Mouse (Mus musculus) lung, postnatal 10 days (tissue): ENCODE data around the gene Fbxo4.
A peak's percentile ranks its signal among the peaks of the same experiment; 100 is the strongest.

Source experiments
- DNase-seq: peaks from one replicate; pipeline ENCODE4 v3.0.0; 2021

The Fbxo4 gene

DNA sequence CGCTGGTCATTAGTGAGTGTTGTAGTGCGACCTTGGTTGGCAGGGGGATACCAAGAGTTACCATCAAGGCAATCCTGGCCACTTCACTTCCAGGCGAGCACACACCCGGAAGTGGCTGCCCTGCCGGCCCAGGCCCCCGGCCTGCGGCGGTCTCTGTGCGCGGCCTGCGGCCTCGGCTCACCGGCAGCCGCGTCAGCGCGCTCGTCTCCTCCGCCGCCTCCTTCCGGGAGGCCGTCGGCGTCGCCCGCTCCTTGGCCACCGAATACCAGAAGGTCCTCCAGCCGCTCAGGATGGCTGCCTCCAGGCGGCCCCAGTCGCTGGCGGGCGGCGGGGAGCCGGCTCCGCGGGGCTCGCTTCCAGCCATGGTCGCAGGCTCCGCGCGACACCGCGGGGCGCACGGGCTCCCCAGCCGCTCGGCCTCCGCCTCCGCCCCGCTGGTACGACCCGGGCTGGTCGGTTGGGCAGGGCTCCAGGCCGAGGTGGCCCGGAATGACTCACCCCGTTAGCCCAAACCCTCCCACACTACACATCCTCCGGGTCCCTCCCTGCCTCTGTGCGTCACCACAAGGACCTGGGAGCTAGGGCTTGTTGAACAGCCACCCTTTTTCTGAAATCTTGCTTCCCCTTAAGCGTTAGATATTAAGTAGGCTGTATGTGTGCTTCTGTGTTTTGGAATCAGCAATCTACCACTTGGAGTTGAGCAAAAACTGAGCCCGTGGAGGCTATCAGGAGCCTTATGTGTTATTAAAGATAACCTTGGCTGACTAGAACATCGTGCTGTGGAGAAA is at the start of gene Fbxo4:
TSS of gene Fbxo4 (minus strand) at position 513 of the 788 bp plus-strand sequence.
- DNase-seq = peak; percentile 92

DNA sequence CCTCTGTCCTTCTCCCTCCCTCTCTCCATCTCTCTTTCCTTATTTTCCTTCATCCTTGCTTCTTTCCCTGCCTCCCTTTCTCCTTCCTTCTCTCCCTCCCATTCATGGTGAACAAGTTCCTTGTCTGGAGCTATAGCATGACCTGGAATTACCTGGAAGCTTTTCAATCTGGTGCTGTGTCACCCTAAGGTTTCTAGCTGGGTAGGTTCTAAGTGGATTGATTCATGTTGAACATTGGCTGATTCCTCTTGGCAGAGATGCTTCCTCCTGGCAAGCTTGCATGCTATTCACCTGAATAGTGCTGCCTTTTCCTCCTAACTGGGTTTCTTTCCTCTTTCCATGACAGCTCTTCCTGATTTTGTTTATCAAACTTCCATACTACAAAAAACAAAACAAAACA is 49.6 kb upstream of the Fbxo4 start:
- no peak for DNase-seq

DNA sequence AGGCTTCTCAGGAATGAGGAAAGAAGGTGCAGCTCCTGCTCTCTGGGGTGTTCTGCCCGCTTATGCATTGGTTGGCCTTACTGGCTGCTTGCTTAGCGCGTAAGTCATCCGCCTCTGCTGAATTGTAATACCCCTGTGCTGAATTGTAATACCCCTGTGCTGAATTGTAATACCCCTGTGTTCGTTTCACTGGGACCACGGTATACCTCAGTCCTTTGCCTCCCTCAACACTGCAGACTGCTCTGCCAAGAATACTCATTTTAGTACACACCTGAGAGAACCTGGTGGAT is 49.0 kb upstream of the Fbxo4 start:
- DNase-seq = no peak

DNA sequence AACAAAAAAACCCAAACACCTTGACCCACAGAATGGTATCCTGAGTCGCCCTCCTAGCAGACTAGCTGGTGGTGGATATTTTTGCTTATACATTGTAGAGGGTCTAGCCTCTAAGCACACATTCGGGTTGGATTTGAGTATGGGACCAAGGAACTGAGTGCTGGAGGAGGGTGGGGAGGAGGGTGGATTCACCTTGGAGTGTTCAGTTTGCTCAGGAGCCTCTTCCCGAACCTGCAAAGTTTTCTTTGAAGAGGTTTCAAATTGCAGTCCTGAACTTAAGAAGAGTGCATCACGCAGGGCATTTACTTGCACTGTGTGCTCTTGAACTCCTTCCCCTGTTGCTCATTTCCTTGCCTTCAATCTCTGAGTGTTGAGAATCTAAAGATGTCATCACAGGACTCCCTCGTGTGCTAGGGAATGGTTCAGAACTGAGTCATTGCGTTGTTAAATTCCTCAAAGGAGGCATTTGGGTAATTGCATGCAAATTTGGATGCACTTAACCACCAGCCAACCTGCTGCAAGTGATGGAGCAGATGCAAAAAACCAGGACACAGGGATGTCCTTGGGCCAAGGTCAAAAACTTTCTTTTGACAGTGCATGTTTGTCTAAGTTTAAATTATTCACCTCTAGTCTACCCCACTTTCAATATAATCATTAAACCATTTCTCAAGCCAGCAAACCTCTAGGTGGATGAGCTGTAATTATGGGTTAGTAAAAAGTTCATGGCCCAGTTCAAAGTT is 48.5 kb upstream of the Fbxo4 start:
- DNase-seq = no peak

DNA sequence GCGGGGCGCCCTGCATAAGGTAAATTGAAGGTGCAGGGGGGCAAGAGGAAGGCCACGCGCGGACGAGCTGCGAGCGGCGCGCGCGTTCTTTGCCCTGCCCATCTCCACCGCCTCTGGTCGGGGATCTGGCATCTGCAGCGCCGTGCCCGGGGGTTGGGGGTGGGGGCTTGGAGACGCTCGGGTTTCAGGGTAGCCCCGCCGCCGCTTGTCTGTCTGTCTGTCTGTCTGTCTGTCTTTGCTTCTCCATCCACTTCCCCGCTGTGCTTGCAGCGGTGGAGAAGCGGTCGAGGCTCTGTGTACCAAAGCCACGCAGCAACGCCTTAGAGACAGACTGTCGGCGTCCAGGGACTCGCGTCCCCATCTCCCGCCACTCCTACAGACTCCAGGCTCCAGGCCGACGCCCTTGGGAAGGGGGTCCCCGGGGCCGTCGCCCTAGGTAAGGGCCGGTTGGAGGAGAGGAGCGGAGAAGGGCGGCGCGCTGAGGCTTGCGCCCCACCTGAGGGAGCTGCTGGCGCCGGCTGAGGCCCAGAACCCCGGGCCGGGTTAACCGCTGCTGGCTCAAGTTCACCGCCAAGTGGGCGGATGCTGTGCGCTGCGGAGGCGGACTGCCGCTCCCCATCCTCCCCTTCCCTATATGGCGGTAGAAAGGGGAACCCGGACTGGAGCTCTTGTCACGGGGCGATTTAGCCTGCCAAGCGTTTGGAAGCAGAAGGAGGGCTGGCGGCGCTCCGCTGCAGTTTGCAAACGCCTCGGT is 47.6 kb upstream of the Fbxo4 start:
- peak; percentile 89 for DNase-seq

DNA sequence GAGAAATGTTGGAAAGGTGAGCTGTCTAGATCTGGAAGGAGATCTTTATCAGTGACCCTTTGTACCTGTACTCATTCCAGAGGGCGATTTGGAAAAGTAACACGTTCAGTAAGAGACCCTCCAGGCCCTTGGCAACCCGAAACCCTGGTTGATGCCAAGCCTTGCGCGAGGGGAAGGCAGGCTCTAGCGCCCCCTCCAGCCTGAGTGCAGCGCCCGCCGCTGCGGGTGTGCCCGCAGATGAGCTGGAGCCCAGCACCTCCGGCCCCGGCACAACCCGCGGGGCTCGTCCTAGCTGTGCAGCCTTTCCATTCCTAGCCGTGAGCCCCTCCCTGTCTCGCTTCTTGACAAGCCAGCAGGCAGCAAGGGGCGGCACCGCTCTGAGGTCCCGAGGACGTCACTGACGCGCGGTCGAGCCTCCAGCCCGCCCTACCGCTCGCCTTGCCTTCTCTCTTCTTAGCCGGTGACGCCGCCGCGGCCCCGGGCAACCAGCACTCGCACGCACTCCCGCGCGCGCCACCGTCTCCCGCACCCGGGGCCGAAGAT is 46.9 kb upstream of the Fbxo4 start, which contains the start of gene Oxct1:
TSS of gene Oxct1 (plus strand) at position 153 of the 543 bp plus-strand sequence.
- DNase-seq = peak; percentile 93

DNA sequence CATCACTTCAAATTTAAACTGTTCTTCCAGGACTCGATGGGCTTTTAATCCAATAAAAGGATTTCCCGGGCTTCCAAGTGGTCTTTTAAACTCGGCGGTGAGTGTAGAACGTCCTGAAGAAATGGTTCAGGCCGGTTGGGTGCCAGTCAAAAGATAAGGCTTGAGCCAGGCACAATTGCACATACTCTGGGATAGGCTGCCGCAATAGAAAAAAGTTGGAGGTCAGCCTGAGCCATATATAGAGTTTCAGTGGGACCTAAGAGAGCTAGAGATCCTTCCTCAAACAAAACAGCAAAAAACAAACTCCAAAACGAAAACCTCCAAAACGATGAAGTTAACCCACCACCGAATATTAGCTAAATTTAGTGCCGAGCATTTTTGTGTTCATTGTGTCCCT is 46.1 kb upstream of the Fbxo4 start:
- no peak for DNase-seq

DNA sequence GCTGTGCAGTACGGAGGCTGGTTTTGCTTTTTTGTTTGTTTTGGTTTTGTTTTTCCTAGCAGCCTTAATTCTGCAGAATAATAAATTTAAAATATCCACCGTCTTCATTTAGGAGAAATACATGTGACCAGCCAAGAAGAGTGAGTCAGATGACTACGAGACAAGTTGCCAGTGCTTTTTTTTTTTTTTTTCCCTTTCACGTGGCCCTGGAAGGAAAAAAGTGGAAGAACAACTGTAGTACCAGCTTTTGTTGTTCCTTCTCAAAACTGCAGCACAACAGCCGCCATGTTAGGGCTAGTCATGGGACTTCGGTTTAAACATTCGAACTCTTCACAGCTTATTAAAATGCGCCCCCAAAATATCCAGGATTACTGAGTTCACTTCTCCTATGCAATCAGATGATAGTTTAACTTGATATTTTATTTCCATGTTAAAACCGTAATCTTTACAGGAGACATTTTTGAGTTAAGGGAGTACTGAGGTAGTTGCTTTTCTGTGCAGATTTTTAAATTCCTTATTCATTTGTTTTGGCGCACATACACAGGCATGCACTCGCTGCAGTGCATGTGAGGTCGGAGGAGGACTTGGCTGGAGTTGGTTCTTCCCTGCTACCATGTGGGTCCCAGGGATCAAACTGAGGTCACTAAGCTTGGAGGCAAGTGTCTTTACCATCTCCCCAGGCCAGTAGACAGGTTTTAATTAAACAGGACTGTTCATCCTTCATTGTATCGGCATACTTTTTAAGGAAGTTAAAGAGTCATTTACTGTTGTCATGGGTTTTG is 45.5 kb upstream of the Fbxo4 start:
- DNase-seq = no peak

DNA sequence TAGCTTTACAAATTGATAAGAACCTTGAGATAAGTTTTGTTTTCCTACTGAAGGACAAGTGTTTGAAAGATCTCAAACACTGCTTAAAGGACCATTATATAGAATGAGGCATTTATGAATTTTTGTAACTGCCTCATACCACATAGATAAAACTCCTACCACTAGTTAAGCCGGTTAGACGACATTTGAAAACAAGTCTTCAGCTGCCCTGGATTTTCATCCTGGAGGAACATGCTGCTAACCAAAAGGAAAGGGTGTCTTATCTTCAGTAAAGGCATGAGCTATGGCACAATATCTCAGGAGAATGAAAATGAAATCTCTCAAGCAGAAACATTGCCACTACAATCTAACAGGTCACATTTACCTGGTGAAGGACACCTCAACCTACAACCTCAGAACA is 44.4 kb upstream of the Fbxo4 start:
- DNase-seq = no peak

DNA sequence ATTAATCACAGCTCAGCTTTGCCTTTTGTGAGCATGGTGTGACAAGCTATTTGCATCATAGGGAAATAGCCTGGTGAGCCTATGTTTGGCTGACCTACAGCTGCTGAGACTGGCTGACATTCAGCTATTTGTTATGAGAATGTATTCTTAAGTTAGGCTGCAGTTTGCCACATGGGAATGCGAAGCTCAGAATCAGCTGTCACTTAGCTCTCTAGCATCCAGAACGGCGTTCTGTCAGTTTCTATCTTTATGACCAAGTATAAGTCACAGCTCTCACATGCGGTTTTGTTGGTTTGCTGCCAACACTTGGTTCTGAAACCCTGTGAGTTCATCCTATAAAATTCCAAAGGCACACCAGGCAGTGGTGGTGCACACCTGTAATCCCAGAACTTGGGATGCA is 41.3 kb upstream of the Fbxo4 start:
- peak; percentile 29 for DNase-seq

DNA sequence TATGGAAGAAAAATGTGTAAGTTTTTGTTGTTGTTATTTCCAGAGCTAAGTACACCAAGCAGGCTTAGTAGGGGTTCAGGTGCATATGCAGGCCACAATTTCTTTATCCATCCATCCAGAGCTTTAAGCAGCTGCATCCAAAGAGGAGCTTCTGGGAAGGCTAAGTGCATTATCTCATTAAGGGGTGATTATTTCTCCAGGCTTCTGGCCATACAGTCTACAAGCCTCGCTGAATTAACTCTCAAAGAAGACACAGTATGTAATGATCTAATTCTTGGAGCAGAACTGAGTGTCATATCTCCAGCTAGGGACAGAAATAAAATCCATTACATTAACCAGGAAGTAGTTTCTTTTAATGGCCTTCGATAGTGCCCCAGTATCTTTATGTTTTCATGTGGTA is 34.5 kb upstream of the Fbxo4 start:
- DNase-seq = no peak

DNA sequence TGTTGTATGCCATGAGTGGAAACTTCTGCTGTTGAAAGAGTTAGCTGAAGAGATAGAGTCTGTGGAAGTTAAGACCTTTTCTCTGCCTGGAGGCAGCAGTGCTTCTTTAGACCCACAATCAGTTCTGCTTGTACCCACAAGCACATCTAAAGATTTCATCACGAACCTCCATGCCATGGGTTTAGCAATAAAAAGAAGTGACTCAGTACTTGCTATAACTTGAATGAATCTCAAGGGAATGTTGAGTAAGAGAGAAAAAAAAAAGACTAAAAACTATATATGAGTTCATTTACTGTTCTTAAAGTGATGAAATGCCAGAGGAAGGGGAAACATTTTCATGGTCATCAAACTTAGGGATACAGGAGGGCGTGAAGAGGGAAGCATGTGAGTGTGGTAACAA is 21.2 kb upstream of the Fbxo4 start:
- no peak for DNase-seq

DNA sequence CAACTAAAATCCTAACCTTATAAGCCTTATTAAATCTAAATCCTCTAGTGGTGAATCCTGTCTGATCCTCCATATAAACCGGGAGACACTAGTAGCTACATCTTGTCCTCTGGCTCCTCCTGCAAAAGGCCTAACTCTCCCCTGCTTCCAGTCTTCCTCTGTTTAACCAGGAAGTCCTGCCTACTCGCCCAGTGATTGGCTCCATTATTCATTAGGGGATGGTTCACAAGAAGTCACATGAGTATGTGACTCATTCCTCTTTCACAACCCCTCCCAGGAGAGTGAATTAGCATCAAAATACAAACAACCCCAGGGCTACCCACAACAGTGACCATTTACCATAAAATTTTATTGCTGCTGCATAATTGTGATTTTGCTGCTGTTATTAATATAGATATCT is 19.8 kb upstream of the Fbxo4 start:
- DNase-seq = no peak

DNA sequence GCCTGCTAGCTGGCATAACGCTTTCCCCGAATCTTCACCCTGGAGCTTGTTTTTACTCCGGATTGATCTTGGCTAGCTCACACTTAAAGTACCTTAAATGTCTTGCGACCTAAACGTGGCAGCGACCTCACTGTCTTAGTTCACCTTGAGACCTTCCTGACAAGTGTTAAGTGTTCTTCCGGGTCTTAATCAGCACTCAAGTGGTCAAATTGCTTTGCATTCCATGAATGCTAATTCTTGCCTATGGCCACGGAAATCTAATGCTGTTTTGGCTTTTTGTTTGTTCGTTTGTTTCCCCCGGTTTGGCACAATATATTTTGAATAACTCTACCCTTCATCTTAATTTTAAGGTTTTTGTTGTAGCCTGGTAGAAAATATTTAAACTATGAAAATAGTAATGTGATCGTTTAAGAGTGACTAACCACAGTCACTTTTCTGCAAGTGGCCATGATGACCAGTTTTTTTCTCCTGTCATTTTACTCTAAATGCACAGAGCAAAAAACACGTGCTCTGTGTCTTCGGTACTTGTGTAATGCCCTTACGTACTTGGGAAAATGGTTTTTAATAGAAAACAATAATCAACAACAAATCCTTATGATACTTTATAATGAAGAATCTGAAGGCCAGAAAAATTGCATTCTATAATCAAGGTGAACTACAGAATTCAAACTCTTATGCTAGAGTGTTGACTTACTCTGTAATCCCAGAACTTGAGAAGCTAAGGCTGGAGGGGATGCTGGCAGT is 17.1 kb upstream of the Fbxo4 start:
- DNase-seq = no peak

DNA sequence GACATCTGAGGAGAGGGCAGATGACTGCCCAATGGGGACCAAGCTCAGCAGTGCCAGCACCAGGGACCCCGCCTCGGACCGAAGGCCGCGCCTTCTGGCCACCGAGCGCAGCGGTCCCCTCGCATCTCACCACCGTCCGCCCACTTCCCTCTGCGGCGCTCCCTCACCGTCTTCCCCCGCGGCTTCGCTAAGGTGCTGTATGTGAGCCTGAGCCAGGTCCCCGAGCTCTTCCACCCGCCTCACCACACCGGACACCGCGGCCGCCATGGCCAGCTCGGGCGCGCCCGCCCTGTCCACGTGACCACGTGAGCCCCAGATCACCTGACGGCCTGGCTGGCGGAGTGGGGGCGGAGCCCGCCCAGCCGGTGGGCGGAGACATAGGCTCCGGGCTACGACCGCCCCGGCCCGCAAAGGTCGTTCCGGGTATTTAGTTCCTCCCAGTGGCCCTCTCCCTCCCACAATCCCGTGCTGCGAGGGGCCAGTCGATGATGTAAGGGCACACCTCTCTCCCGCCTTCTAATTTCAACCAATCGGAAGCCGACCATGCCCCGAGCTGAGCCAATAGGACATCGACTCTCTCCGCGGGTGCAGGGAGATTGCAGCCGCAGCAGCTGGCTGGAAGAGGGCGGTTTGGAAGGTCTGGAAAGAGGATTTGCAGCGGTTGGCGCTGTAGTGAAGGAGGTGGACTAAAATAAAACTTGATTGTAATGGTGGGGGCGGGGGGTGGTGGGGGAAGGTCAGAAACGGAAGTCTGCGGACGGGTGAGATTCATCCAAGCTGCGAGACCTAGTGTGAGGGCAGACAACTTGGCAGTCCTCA is 16.3 kb upstream of the Fbxo4 start, which contains the start of gene AW549877:
TSS of gene AW549877 (minus strand) at position 297 of the 819 bp plus-strand sequence.
- DNase-seq = peak; percentile 99

DNA sequence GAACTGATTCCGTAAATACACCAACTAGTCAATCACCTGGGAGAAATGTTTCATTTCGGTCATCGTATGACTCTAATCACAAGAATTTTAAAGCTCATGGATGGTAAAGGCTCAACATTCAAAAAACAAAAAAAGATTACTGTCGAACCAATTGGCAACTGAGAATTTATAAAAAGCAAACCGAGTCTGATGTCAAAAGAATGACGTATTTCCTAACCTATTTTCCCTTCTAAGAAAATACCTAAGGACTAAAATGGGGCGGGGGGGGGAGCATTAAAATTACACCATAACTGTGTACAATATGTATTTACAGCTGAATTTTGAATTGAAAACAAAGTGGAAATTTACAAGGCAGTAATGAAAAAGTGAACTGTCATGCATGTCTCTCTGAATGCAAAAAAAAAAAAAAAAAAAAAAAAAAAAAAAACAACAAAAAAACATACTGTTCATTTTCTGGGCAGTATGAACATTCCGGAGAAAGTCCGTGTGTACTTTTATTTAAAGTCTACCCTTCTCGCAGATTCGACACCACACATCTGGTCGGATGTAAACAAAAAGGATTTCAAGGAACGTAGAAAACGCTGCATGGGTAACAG is 15.6 kb upstream of the Fbxo4 start:
- DNase-seq = no peak

DNA sequence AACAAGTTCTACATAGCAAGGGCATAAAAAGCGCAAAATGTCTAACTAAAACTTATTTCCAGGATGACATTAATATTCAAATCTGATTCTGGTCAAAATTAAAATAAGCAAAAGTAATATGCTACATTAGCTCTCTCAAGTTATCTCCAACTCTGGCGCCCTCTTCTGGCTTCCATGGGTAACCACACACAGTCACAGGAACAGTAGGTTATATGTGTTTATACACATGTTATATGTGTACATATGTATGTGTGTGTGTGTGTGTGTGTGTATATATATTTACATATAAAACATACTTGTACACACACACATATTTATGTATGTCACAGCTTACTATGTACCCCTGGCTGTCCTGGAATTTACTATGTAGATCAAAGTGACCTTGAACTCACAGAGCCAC is 8.6 kb upstream of the Fbxo4 start:
- DNase-seq = peak; percentile 62

DNA sequence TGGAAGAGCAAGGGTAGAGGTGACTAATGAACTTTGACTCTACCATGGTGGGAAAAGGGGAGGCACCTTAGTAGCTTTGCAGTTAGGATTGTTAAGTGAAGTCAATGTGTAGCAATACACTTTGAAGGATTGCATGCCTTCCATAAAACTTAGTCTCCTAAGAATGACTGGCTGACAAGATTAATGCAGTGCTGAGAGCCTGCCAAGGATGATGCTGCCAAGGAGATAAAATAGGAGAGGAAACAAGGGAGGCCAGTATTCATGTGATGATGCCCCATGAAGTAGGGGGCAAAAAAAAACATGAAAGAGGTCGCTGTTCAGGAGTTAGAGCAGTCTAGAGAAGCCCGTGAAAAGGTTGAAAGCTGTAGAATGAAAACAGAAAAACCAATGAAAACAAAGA is 5.5 kb upstream of the Fbxo4 start:
- no peak for DNase-seq

DNA sequence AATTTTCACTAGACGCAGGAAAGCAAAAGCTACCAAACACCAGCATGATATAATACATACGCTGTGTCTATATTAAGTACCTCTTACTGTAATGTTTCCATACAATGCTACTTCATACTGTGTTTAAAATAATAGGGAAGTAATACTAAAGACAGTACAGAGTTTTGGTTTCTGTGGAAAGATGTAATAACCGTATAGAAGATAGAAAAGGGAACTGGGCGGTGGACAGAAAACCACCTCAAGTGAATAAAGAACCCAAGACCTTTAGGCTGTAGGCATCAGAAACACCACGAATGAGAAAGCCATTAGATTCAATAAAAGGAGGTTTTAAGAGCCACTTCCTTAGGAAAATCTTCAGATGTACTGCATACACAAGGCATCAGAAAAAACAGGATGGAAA is 3.4 kb upstream of the Fbxo4 start:
- no peak for DNase-seq

DNA sequence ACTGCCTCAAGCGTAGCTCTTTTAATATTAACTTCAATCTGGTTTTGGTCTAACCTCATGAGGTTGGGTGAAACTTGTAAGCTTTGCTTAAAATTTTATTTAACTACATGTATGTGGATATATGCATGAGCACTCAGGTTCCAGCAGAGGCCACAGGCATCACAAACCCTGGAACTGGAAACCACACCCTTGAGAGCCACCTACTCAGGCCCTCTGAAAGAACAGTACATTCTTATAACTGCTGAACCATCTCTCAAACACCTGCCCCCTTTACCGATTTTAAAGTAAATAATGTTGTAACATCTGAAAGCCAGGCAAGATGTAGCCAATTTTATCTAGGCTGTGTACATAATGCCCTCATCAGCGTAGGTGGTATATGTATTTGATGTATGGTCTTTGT is 498 bp upstream of the Fbxo4 start:
- no peak for DNase-seq

DNA sequence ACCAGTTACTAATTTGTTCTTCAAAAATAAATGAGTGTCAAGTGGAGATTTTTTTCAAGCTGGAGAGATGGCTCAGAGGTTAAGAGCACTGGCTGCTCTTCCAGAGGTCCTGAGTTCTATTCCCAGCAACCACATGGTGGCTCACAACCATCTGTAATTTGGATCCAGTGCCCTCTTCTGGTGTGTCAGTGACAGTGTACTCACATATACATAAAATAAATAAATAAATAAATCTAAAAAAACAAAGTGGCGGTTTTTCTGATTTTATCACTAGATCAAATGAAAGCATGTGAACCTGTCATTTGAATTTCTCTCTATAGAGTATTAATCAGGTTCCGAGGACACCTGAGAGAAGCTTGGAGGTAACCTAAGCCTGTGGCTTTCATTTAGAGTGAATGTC is 1.1 kb downstream of the Fbxo4 start:
- DNase-seq = no peak
